Mouse (Mus musculus) urinary bladder, postnatal 10 days (tissue): ENCODE results near the gene Prdm16.

Source experiments
- DNase-seq: peaks from one replicate; pipeline ENCODE4 v3.0.0; 2022; ENCODE audit warnings: low spot score

Prdm16 gene

DNA sequence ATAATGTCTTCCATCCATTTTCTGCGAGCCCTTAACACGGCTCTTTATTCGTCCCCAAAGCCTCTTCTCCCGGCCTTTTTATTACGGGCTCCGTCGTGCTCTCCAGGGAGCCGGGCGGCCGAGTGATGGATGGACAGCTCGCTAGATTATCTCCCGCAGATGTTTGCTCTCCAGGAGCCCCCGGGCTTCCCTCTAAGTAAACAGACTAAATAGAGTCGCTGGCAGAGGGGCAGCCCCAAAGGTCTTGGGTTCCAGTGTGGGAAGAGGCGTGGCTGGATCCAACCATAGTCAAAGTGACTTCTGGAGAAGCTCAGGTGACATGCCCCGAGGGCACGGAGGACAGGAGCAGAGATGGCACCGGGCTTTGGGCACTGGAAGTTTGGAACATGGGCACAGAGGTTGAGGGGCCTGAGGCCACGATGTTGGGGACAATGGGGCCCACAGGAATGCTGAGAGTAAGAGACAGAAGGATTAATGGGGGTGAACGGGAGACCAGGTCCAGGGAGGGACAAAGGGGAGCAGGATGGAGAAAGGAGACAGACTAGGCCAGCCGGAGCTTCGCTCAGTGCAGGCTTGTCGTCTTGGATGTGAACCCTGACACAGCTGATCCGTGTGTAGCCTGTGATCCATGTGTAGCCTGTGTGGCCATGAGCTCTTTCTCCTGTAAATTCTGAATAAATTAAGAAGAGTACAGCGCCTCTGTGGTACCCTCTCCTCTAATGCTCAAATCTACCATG lies 162.9 kb downstream of the Prdm16 start:
- DNase-seq = no peak

GRCm38 (mm10) chr4:154472569-154472968 lies 164.1 kb downstream of the Prdm16 start:
- DNase-seq = no peak

DNA sequence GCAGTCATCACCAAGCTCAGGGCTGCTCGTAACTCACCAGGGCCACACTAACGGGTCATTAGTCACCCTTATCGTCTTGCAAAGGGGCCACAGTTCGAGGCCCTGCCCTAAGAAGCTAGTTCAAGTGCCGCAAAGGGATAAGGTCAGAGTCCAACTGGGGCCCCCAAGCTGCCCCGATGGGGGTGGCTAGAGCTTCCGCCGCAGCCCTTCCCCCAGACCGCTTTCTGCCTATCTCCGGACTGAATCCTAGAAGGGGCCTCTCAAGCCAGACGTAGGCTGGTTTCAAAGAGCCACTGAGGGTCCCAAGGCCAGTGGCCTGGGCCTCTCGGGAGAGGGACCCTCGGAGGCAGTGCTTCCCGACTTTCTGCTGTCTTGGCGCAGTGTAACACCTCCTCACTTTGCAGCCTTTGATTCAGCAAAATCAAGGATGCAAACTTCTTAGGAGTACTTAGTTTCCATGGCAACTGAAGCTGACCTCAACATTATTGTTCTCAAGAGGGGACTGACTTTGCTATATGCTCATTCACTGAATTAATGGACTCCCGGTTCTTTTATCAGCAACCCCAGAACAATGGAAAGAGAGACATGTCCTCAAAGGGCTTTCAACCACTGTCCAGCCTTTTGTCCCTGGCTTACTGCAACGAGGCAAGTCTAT lies 165.1 kb downstream of the Prdm16 start:
- DNase-seq = no peak

GRCm38 (mm10) chr4:154466305-154466704 lies 170.4 kb downstream of the Prdm16 start:
- no peak for DNase-seq

DNA sequence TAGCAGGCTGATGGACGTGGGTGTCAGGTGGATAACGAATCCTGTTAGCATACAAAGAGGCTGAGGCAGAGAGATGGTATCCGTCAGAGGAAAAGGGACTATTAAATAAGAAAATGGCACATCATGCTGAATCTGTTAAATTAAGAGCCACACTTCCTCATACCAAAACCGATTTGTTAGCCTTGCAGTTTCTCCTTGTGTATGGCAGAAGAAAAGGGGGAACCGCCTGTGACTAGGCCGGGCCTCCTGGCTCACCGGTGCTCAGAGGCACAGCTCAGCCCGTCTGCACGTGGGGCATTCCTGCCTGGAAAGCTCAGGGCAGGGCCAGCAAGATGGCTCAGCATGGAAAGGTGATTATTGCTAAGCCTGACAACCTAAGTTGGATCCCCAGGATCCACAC lies 171.6 kb downstream of the Prdm16 start:
- DNase-seq = no peak

DNA sequence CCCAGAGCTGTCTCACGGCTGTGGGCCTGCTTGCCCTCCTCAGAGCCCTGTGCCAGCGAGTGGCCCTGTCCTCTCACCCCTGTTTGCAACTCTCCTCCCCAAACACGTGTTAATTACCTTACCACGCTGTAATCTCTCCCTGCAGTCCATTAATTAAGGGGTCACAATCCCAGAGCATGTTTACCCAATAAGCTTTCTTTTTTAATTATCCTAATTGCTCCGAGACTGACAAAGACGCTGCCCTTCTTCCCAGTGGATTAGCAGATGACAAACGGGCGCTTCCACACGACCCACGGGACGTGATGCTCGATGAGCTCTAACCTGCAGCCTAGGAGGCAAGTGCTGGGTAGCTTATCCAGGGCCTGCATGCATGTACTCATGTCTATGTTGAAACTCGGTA lies 176.7 kb downstream of the Prdm16 start:
- DNase-seq = no peak

DNA sequence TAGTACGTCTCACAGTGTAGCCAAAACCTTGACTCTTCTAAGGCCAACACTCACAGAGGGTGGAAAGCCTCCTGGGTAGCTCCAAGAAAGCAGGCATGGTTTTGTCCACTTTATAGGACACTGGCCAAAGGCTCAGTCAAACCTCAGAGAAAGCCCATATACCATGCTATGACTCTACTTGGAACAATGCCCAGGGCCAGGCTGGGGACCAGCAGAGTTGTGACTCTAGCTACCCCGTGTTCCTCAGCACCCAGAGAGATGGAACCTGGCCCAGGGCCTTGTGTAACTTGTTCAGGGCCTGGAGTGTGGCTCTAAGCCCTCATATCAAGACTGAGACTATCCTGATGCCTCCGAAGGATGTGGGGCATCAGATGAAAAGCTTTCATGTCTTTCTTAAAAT lies 178.9 kb downstream of the Prdm16 start:
- DNase-seq = no peak

DNA sequence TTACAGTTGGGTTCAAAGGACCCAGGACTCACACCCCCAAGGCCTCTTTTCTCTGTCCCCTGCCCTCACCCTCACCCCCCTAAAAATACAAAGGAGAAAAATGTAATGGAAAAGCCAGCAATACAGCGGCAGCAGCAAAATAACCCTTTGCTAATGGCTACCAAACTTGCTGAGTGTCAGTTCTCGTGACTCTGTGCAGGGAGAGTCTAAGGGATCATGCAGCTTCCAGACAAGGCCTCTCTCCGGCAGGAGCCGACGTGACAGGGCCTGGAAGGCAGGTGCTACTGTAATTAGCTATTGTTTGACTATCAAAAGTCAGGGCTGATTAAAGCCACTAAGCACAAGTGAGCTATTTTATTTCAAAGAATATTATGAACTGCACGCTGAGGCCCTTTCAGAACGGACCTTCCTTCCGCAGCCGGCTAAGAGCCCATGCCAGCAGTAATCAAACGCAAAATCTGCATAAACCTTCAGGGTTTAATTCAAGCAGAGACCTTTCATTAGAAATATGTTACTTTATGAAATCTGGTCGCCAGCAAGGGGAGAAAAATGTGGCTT lies 180.3 kb downstream of the Prdm16 start:
- no peak for DNase-seq

DNA sequence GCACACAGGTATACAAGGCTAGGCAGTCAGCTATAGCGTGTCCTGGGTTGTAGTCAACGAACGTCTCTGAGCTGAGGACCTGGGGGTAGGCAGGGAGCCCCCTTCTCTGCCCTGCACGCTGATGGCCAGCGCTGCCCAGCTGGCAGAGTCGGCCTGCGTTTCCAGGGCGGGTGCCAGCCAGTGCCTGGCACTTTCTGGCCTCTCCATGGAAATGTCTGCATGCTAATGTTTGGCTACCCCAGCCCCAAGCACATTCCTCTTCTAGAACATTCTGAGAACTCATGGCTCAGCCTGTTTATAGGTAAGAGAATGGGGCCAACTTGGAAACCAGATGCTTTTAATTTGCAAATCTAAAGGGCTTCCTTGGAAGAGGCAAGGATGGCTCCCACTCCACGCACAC lies 186.2 kb downstream of the Prdm16 start:
- DNase-seq = no peak

DNA sequence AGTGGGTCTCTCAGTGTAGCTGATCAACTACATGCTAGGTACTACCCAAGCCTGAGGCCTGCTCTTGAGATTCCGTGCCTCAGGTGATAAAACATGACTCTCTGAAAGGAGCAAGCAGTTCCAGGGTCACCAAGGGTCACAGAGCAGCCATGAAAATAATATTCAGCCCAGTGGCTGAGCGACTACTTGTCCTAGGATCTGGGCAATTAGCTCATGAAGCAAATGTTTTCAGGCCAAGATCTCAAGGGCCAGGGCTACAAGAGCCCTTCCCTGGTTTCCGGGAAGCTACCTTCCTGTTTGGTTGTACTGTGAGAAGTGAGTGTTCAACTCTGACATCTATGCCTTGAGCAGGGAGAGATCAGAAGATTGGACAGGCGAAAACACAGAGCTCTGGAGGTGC lies 186.6 kb downstream of the Prdm16 start:
- no peak for DNase-seq

GRCm38 (mm10) chr4:154449343-154449742 lies 187.3 kb downstream of the Prdm16 start:
- no peak for DNase-seq

- no peak for DNase-seq
These were observed 191.0 kb downstream of the Prdm16 start for GRCm38 (mm10) chr4:154445721-154446120.

DNA sequence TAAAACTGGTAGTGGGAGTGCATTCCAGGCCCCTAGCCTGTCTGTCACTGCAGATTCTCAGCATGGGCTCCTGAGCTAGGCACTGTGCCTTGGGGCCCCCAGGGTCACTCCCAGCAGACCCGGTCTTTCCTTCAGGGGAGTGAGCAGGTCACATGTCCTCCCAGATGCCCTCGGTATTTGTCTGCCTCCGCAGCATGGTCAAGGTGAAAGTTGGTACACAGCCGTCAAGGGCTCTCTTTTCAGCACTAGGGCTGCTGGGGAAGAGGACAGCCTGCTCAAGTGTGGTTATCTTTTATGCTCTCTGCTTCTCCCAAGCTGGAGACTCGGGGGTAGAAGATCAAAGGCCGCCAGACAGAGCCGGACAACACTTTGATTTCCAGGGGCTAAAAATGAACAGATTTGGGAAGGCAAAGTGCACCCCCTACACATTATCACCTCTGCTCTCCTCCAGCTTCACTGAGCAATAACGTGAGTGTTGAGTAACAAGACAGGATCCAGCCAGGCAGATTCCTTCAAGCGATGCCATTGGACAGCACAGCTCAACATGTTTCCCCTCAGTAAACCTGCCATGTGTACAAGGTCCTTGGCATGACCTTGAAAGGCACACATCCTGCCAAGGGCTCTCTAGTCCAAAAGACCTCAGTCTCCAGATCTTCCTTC lies 193.9 kb downstream of the Prdm16 start:
- no peak for DNase-seq

DNA sequence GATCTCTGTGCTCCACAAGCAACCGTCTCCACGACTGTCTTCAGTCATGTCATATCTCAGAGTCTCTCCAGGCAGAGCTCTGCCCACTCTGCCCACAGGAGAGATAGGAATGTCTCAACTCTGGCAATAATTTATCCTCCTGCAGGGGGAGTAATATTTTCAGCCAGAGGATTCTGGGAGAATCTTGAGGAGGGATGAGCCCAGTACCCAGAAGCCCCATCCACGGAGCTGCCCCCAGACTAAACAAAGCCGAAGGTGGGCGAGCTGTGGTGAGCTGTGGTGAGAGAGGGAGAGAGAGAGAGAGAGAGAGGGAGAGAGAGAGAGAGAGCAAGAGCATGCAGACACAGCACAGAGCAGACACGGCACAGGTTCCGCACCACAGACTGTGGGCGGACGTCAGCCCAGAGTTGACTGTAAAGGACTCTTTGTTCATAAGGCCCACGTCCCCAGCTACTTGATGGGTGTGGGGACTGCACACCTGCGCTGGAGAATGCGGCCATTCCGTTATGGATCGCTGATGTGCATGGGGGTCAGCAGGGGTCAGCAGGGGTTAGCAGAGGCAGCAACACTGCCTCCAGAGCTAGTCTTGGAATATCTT lies 197.1 kb downstream of the Prdm16 start:
- DNase-seq = no peak

- no peak for DNase-seq
These were observed 198.1 kb downstream of the Prdm16 start for GRCm38 (mm10) chr4:154438610-154439009.

DNA sequence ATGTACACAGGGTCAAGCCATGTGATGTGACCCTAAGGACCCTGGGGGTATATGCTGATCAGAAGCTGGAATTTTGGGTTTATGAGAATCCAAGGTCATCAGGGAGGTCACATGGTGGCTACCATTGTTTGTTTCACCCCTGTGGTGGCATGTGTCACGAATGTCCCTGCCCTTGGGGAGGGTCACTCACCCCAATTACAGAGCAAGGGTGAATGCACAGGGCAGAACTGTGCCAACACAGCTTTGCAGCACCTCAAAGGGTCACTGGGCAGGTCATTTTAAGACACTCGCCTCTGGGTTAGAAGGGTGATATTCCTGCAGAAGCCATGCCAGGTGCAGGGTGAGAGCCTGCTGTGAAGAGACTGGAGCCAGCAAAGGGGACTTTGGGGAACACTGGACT lies 206.9 kb downstream of the Prdm16 start:
- DNase-seq = no peak

GRCm38 (mm10) chr4:154426901-154427300 lies 209.8 kb downstream of the Prdm16 start:
- no peak for DNase-seq

DNA sequence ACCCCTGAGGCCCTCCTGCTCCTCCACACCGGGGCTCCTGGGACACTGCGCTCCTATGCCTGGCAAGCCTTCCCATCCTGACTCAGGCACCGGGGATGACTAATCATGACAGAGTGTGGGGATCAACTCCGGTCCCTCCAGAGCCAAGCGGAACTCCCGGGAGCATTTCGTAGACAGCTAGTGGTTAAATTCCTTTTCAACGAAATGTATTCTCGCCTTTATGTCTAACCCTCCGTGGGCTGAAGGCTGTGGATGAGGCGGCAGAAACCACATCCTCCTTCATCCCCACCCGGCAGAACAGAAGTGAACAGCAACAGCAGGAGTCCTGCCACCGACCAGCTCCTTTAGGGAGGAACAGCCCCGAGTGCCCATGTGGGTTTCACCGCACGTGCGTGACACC lies 211.4 kb downstream of the Prdm16 start:
- DNase-seq = no peak

DNA sequence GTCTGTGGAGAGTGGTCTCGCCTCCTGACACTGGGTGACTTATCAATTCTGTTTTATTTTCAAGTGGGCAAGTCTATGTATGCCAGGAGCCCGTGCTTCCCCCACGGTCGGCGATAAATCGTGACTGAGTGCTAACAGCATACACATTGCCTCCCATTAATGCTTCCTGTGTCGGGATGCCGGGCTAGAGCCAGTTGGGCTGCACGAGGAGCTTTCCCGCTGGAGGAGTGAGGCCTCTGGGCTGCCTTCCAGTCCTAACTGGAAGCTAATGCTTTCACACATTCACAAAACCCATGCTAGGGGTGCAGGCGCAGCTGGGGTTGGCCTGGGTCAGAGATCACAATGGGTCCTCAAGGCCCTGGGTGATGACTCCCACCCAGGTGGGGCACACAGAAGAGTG lies 212.0 kb downstream of the Prdm16 start:
- no peak for DNase-seq

- DNase-seq = no peak
These were observed 214.2 kb downstream of the Prdm16 start for GRCm38 (mm10) chr4:154422431-154422913.

- DNase-seq = no peak
These were observed 215.9 kb downstream of the Prdm16 start for GRCm38 (mm10) chr4:154420749-154421148.

- DNase-seq = no peak
These were observed 216.9 kb downstream of the Prdm16 start for GRCm38 (mm10) chr4:154419766-154420165.
